Mouse (Mus musculus): ENCODE data around the gene Commd1.

Gene Commd1

DNA sequence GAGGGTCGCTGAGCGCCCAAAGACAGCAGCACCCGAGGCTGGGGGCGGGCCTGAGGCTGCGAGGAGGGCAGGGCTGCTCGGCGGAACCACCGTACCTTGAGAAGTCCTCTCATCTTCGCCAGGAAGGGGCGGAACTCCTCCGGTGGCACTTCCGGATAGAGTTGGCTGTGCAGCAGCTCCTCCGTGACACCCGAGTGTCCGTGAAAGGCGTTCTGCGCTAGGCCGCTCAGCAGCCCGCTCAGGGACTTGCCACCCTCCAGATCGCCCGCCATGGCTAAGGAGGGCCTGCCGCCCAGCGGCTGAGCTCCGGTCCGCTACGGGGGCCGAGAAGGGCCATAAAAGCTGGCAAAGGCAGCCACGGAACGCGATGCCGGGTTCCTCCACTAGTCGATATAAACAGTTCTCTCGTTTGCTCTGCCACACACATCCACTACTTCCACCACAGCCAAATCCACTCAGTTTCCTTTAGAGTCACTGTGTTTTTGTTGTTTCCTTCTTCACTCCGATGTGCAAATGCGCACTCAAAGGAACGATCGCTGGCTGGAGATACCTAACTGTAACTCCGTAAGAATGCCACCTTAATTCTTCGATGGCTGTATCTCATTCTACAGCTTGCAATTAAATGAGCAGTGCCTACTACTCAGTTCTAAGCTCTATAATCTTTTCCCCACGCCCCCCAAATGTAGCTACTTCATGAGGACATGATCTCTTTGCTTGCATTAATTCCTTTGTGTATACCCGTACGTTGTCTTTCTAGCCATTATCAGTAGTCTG lies at the start of gene Commd1, which contains the start of gene Gm28048:
TSS of gene Commd1 (minus strand) at position 399 of the 774 bp plus-strand sequence.
TSS of gene Gm28048 (minus strand) at position 107 of the 774 bp plus-strand sequence.
- peak; percentile 95 for DNase-seq (ENCODE audit: extremely low spot score)

DNA sequence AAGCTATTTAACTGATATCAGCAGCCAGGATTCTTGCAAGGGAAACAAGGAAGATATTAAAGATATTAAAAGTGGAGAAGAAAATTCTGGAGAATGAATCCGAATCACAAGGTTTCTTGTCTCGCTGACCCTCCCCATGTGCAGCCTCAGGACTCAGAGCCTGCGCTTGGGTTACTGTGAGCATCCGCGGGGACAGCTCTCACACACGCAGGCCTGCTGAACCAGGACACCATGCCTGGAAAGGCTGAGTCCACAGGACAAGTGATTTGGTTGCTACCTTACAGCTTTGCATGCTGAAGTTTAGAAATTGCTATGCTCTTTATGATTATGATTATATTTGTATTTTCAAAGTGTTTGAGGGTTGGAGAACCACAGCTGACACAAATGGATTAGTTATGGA lies 47.2 kb upstream of the Commd1 start:
- DNase-seq (ENCODE audit: extremely low spot score), result no peak

DNA sequence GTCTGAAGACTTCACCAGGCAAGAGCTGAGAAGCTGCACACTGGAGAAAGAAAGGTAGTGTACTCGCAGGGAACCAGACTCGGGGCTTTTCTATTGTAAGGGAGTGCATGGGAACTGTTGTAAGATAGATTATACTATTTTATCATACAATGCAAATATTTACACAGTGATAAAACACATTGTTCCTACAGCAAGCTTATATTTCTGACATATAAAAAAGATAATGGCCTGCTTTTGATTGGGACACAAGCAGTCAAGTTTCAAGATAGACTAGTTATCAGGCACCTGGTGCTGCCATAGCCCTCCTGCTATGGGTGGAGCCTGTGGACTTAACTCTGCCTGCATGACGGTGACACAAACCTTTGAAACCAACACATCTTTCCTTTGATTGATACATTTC lies 46.8 kb upstream of the Commd1 start:
- DNase-seq (ENCODE audit: extremely low spot score), result no peak

DNA sequence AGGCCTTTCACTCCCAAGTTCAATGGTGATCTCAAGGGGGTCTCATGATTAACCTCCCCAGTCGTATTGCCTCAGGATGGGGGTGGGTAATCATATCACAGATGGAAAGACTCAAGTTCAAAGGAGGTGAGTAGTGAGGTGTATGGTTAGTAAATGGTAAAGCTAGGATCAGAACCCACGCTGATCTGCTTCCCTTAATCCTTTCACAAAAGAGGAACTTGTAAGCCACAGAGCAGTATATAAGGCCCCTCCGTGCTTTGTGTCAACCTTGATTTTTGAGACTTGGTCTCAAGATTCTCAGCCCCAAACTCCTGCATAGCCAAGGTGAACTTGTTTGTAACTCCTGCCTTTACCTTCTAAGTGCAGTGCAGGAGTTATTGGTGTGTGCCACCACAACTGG lies 42.0 kb upstream of the Commd1 start:
- DNase-seq (ENCODE audit: extremely low spot score), result no peak

DNA sequence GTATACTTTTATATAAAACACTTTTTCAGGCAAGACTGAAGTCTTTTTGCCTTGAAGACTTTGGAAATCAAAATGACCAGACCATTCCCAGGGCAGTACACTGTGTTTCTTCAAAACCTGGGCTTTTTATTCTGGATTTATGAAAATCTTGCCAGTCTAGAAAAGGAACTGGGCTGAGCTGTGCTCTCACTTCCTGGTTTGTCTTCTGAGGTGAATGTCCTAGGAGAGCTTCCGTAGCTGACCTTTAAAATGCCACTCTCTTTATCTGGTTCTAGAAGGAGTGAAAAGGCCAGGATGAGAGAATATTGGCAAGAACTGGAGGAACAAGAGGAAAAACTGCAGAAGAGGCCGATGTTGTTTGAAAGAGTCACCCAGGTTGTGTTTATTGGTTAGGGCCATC lies 41.0 kb upstream of the Commd1 start:
- DNase-seq (ENCODE audit: extremely low spot score), result no peak

DNA sequence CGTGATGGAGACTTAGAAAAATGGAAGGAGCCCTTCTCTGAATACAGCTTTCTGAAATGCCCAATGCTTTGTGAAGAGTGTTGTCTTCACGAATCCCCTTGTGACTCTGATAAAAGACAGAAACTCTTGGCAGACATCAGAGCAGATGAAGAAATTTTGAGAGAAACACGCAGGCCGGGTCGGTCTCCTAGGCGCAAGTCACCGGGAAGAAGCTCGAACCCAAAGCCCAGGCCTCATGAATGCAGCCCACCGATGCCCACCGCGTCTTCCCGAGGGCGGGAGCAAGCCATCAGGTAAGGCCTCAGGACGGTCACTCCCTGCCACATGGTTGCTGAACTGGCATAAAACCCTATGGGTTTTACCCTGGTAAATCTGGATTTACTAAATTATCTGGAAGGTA lies 38.7 kb upstream of the Commd1 start:
- DNase-seq (ENCODE audit: extremely low spot score), result no peak

DNA sequence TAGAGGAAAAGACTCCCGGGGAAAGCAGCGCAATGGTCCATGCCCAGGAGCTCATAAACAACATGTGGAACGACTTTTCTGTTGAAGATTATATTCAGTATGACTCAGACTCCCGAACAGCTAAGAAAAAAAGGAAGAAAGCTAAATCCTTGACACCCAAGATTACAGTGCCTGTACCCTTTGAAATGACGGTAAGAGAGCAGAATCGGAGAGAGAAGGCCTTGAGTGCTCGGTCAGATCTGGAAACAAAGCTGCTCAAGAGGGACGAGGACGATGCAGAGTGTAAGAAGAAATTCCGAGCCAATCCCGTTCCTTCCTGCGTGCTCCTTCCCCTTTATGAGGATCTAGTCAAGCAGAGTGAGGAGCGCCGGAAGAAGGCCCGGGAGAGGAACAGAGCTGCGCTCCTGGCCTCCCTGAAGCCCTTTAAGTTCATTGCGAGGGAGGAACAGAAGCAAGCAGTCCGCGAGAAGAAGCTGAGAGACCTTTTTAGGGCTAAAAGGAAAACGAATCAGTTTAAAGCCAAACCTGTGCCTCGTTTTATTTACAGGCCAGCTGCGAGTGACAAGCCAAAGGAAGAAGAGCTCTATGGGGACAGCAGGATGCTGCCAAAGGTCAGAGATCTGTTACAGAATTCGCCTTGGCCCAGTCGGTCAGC lies 38.1 kb upstream of the Commd1 start:
- no peak for DNase-seq (ENCODE audit: extremely low spot score)

DNA sequence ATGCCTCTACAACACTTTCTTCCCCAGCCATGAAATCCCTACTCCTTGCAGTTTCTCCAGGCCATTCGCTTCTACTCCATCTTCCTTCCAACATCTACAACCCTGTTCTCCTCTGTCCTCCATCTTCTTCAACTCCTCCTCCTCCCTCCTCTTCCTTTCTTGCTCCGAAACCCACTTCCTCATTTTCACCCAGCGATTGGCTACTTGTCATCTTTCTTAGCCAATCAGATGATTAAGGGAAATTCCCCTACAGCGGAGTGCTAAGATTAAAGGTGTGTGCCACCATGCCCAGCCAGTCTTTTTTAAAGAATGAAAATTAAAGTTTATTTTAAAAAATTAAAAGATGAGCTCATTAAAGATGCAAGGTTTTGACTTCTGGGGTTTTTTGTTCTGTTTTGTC lies 35.8 kb upstream of the Commd1 start:
- no peak for DNase-seq (ENCODE audit: extremely low spot score)

DNA sequence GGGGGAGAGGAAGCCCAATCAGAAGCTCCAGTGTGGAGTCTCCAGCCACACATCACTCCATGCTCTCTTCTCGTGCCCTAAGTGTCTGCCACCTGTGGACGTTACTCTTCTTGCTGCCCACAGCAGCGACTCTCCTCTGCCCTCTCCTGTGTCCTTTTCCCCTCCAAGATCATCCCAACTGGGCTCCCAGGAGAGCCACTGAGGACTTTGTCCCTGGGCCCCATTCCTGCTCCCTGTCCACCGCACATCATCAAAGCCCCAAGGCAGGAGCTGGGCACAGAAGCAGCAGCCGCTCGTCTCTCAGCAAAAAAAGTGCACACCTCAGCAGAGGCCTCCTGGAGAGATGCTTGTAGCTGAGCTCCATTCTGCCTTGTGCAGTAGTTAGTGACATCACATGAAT lies 32.8 kb upstream of the Commd1 start:
- DNase-seq (ENCODE audit: extremely low spot score), result no peak

DNA sequence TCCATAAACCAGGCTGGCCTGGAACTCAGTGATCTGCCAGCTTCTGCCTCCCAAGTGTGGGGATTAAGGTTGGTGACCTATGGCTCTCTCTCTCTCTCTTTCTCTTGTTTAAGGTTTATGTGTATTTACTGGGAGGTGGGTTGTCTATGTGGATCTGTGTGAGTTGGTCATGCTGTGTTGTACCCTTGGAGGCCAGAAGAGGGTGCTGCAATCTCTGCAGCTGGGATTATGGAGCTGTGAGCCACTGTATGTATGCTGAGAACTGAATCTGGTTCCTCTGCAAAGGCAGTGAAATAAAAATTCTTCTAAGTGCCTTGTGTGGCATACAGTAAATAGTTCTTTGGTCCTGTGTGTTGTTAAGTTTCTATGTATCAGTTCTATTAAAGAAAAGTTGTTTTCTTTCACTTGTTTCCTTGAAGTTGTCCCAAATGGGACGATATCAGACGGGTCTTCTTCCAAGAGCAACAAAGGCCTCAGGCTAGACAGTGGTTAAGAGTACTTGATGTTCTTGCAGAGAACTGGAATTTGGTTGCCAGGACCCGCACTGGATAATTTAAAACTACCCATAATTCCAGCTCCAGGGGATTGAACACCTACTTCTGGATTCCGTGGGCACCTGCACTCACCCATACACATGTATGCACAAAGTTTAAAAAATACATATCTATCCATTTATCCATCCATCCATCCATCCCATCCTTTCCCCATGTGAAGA lies 31.6 kb upstream of the Commd1 start:
- no peak for DNase-seq (ENCODE audit: extremely low spot score)

DNA sequence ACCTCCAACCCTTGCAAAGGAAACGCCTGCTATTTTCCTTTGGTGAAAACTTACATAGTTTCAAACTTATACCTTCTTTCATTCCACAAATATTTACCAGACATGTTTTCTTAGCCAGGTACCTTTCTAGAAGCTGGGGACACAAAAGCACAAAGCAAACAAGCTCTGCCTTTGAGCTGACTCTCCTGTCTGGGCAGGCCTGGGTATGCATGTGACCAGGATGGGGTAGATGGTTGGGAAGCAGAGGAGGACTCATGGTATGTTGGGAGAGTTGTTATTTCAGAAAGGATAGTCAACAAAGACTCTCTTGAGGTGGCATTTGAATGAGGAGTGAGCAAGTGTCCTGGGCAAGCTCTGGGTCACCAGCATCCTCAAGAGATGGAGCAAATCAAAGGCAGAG lies 30.9 kb upstream of the Commd1 start:
- no peak for DNase-seq (ENCODE audit: extremely low spot score)

DNA sequence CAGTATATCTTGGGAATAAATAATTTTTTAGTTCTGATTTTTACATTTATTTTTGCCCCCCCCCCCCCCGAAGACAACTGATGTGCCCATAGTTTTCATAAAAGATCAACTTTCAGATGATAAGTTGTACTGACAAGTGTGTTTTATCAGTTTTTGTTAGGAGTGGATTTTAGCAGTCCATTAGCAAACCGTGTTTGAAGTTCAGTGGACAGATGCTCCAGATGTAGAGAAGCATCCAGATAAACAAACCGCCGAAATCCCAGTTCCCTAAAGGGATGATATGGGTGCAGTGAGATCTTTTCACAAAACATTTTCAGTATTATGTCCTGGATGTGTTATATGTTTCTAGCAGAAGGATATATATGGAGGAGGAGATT lies 26.6 kb upstream of the Commd1 start:
- DNase-seq (ENCODE audit: extremely low spot score), result no peak

DNA sequence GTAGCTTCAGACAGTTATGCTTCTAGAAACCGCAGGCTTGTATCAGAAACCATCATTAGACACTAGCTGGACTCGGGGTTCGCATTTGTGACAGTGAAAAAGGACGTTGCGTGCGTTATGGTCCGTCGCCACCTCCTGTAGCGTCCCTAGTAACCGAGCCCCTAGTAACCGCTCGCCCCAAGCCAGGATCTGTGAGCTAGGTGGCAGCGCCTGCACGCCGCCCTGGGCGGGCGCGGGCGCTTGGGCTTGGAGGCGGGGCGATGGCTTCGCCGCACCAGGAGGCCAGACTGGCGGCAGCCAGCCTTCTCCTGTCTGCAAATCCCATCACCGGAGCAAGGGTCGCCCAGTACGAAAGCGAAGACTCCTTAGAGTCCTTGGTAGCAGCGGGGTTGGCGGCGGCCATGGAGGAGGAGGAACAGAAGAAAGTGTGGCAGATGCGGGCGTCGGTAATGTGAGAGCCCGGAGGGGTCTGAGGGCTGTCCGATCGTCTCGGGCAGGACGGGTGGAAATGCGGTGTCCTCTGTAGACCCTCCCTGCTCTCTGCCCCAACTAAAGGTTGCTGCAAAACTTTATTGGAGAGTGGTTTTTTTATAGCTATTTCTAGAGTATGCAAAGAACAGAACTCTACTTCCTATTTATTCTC lies 26.1 kb upstream of the Commd1 start:
- peak; percentile 88 for DNase-seq (ENCODE audit: extremely low spot score)

DNA sequence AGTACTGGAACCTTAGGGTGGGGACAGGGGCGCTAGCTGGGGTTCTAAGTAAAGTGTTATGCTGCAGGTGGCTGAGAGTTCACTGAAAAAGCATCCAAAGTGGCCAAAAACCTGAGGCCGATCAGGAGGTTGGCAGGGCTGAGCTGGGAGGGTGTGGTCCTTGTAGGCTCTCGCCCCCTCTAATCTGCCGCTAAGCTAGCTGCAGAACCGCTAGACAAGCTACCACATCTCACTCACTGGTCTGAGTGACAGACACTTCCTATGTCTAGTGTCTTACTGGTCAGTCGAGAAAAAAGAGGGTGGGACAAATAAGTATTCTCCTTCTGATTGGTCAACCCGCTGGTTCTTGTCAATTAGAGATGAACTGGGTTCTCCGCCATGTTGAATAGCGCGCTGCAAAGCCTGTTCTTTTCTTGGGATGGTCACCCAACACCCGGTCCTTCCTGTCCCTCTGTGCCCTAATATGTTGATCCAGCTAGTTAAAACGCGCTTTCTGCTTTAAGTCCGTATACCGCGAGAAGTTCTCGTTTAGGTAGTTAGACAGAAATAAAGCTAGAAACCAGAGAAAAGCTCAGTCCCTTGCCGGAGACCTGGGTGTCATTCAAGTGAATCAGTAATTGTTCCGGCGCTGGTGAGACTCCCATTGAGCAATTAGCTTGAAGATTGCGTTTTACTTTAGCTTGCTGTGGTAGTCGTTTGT lies 25.4 kb upstream of the Commd1 start, which contains the start of gene Fam161a:
TSS of gene Fam161a (plus strand) at position 51 of the 700 bp plus-strand sequence.
- peak; percentile 82 for DNase-seq (ENCODE audit: extremely low spot score)

DNA sequence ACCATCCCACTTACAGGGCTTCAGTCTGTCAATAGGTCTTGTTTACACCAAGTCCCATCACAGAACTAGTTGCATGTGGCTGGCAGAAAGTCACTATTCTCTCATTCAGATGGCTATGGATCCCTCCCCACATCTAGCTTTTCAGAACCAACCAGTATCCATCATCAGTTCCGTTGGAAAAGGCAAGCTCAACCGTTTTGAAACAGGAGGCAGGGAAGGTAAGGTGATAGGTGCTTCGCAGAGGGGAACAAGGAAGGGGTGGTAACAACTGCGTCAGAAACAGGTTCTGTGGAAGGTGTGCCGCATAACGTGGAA lies 24.9 kb upstream of the Commd1 start:
- no peak for DNase-seq (ENCODE audit: extremely low spot score)

DNA sequence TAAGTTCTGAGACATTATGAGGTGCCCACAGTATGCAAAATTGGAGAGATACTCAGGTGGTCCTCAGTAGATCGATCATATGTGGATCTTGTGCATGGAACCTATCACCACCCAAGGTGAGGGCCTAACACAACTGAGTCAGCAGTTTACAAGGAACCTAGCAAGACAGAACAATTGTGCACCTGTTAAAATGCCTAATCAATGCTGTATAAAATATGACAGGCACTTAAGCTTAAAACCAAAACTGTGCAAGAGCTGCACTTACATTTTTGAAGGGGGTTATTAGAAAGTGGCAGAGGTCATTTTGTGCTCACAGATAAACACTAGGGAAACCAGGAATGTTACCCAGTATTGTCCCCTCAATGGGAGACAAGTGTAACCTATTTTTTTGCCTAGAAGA lies 23.1 kb upstream of the Commd1 start:
- DNase-seq (ENCODE audit: extremely low spot score), result no peak

DNA sequence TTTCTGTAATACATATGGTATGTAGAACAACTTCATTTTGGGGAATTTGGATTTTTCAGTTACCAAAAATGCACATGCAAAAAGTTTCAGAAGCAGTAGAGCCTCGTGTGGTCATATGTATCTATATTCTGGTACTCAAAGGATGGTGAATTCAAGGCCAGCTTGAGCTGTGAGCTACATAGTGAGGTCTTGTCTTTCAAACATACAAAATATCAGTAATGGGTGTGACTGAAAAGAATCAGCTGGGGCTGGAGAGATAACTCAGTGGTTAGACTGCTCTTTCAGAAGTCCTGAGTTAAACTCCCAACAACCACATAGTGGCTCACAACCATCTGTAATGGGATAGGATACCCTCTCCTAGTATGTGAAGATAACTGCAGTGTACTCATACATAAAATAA lies 16.1 kb upstream of the Commd1 start:
- no peak for DNase-seq (ENCODE audit: extremely low spot score)

DNA sequence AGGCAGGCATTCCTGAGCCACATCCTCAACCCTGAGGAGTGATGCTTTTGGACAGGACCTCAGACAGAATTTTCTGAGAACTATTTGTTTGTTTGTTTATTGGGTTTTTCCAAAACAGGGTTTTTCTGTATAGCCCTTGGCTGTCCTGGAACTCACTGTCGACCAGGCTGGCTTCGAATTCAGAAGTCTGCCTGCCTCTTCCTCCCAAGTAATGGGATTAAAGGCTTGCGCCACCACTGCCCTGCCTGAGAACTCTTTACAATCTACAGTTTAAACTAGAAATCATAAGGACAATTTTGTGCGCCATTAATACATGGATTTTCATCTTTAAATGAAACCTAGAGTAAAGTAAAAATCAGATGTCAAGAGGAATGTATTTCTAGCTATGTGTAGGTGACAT lies 13.3 kb upstream of the Commd1 start:
- no peak for DNase-seq (ENCODE audit: extremely low spot score)

DNA sequence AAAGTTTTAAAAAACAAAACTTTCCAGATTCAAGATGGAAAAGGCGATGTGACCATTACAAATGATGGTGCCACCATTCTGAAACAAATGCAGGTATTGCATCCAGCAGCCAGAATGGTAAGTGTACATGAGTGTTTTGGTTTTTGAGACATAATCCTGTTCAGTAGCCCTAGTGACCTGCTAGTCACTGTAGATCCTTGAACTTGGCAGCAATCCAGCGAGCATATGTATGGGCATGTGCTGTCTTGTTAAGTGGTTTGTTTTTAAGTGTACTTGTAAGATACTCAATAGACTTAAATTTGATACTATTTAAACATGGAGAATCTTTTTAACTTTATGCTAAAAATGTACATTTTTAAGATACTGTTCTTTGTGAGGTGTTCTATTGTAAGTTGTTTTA lies 12.1 kb upstream of the Commd1 start:
- DNase-seq (ENCODE audit: extremely low spot score), result no peak

DNA sequence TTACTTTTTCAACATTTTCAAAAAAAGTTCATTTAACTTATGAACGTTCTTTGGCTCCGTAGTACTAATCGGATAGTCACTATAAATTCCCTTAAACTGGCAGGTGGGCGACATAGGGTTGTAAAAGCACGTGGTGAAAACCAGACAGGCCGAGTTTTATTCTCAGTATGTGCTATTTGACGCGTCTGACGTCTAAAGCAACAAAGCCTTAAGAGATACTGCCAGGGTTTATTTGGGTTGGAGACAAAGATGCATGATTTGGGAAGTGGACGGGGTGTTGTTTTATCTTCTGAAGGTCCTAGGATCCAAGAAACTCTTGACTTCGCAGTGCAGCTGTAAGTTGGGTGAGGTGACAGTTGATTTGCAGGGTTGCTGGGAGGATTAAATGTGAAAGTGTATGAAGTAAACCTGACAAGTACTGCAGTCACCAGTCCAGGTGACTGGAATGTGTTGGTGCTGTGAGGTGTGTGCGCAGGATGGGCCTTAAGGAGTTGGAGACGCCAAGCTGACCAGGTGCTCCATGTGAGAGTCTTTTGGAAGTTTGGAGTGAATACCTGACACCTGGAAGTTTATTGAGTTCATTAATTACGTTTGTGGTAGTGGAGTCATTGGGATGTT lies 9.1 kb upstream of the Commd1 start:
- no peak for DNase-seq (ENCODE audit: extremely low spot score)

DNA sequence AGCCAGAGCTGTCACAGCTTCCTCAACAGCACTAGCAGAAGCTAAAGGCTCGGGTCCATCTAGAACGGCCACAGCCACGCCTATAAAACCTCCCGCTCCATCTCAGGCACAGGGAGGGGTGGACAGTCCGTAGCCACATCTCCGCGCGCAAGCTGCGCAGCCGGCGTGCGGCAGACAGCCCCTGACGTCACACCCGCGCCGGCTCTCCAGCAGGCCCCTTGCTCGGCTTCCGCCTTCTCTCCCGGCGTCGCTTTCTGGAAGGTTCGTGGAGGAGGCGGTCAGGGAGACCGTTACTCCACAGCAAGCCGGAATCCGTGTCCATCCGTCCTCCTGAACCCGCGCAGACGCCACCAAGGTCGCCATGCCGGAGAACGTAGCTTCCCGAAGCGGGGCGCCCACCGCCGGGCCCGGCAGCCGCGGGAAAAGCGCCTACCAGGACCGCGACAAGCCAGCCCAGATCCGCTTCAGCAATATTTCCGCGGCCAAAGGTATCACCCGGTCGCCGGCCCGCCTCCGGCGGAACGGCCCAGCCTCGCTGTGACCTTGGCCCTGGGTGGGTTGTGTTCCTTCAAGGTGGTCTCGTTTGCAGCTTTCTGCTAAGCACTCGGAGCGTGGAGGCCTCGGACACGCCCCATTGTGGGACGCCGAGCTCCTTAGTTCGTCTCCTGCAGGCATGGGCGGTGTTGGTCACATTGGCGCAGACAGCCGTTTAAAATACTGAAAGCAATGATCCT lies 8.4 kb upstream of the Commd1 start, which contains the start of gene Cct4:
TSS of gene Cct4 (plus strand) at position 127 of the 734 bp plus-strand sequence.
- peak; percentile 95 for DNase-seq (ENCODE audit: extremely low spot score)
